Mouse (Mus musculus): ENCODE data around the gene Slc36a2. TPM values are rescaled to one million over a fixed set of nuclear protein-coding genes. Genes with fewer than 3 reads are reported as not detected.

The Slc36a2 gene
- polyA plus RNA-seq, 1 experiment: not detected

- 84% methylated on average over 4 of the region's 4 CpGs for WGBS
- no peak overlapping the region for H3K4me3 ChIP-seq (ENCODE audit: insufficient read depth, low read depth, low read length)
- peaks cover 3% of the 10 kb centered on the region for H3K4me1 ChIP-seq (ENCODE audit: control insufficient read depth, insufficient read depth, low read length)
- no peak overlapping the region for H3K27ac ChIP-seq (ENCODE audit: insufficient read depth, low read depth, low read length)
- TF ChIP-seq POLR2A (IDR thresholded peaks at IDR 0.05; ENCODE audit: insufficient read depth, low read depth, low read length): no peak
- no peak for TF ChIP-seq CTCF (IDR thresholded peaks at IDR 0.05; ENCODE audit: insufficient read depth, low read depth, low read length)
These were observed 16.4 kb downstream of the Slc36a2 start for GRCm38 (mm10) chr11:55168504-55168903.

GRCm38 (mm10) chr11:55165748-55166147 is 19.1 kb downstream of the Slc36a2 start:
- Histone ChIP-seq H3K4me1 (ENCODE audit: control insufficient read depth, insufficient read depth, low read length) (peaks cover 3% of the 10 kb centered on the region), H3K4me3 (ENCODE audit: insufficient read depth, low read depth, low read length) (no peak overlapping the region), H3K27ac (ENCODE audit: insufficient read depth, low read depth, low read length) (no peak overlapping the region)
- 92% methylated on average over 7 of the region's 7 CpGs for WGBS
- TF ChIP-seq POLR2A (IDR thresholded peaks at IDR 0.05; ENCODE audit: insufficient read depth, low read depth, low read length): no peak
- TF ChIP-seq CTCF (IDR thresholded peaks at IDR 0.05; ENCODE audit: insufficient read depth, low read depth, low read length): no peak

- TF ChIP-seq CTCF (IDR thresholded peaks at IDR 0.05; ENCODE audit: insufficient read depth, low read depth, low read length) (0 out of 2 replicates have a peak, but pooled peaks have one; percentile 7), POLR2A (IDR thresholded peaks at IDR 0.05; ENCODE audit: insufficient read depth, low read depth, low read length) (no peak)
- Histone ChIP-seq H3K27ac (ENCODE audit: insufficient read depth, low read depth, low read length) (no peak overlapping the region), H3K4me3 (ENCODE audit: insufficient read depth, low read depth, low read length) (no peak overlapping the region), H3K4me1 (ENCODE audit: control insufficient read depth, insufficient read depth, low read length) (peaks cover 2% of the 10 kb centered on the region)
- WGBS: 52% methylated on average over 3 of the region's 3 CpGs
These were observed 20.2 kb downstream of the Slc36a2 start for GRCm38 (mm10) chr11:55164723-55165122.

GRCm38 (mm10) chr11:55162670-55163069 is 22.2 kb downstream of the Slc36a2 start:
- Histone ChIP-seq H3K4me3 (ENCODE audit: insufficient read depth, low read depth, low read length) (no peak overlapping the region), H3K27ac (ENCODE audit: insufficient read depth, low read depth, low read length) (no peak overlapping the region), H3K4me1 (ENCODE audit: control insufficient read depth, insufficient read depth, low read length) (no peaks in the 10 kb centered on the region)
- WGBS: 58% methylated on average over 9 of the region's 9 CpGs
- TF ChIP-seq CTCF (IDR thresholded peaks at IDR 0.05; ENCODE audit: insufficient read depth, low read depth, low read length) (no peak), POLR2A (IDR thresholded peaks at IDR 0.05; ENCODE audit: insufficient read depth, low read depth, low read length) (no peak)

- TF ChIP-seq POLR2A (IDR thresholded peaks at IDR 0.05; ENCODE audit: insufficient read depth, low read depth, low read length) (no peak), CTCF (IDR thresholded peaks at IDR 0.05; ENCODE audit: insufficient read depth, low read depth, low read length) (peak; percentile 31; the same call in 1 of the 2 replicates)
- H3K4me1 ChIP-seq (ENCODE audit: control insufficient read depth, insufficient read depth, low read length): no peaks in the 10 kb centered on the region
- H3K4me3 ChIP-seq (ENCODE audit: insufficient read depth, low read depth, low read length): no peak overlapping the region
- 51% methylated on average over 13 of the region's 13 CpGs for WGBS
- no peak overlapping the region for H3K27ac ChIP-seq (ENCODE audit: insufficient read depth, low read depth, low read length)
These were observed 26.0 kb downstream of the Slc36a2 start for GRCm38 (mm10) chr11:55158785-55159359.

GRCm38 (mm10) chr11:55155070-55155421 is 29.8 kb downstream of the Slc36a2 start:
- H3K4me3 ChIP-seq (ENCODE audit: insufficient read depth, low read depth, low read length): no peak overlapping the region
- no peak overlapping the region for H3K27ac ChIP-seq (ENCODE audit: insufficient read depth, low read depth, low read length)
- WGBS: 82% methylated on average over 6 of the region's 6 CpGs
- no peak for TF ChIP-seq CTCF (IDR thresholded peaks at IDR 0.05; ENCODE audit: insufficient read depth, low read depth, low read length)
- H3K4me1 ChIP-seq (ENCODE audit: control insufficient read depth, insufficient read depth, low read length): no peaks in the 10 kb centered on the region

GRCm38 (mm10) chr11:55154398-55155069 is 30.3 kb downstream of the Slc36a2 start:
- Histone ChIP-seq H3K27ac (ENCODE audit: insufficient read depth, low read depth, low read length) (no peak overlapping the region), H3K4me3 (ENCODE audit: insufficient read depth, low read depth, low read length) (no peak overlapping the region), H3K4me1 (ENCODE audit: control insufficient read depth, insufficient read depth, low read length) (no peaks in the 10 kb centered on the region)
- 53% methylated on average over 3 of the region's 3 CpGs for WGBS
- TF ChIP-seq CTCF (IDR thresholded peaks at IDR 0.05; ENCODE audit: insufficient read depth, low read depth, low read length) (no peak), POLR2A (IDR thresholded peaks at IDR 0.05; ENCODE audit: insufficient read depth, low read depth, low read length) (no peak)

GRCm38 (mm10) chr11:55151608-55152007 is 33.3 kb downstream of the Slc36a2 start, which contains the start of gene Slc36a3:
Gene Slc36a3 (minus strand): TSS chr11:55151708.
- no peak within 1 kb of the TSS for H3K27ac ChIP-seq (ENCODE audit: insufficient read depth, low read depth, low read length)
- H3K4me3 ChIP-seq (ENCODE audit: insufficient read depth, low read depth, low read length): no peak within 1 kb of the TSS
- TF ChIP-seq POLR2A (IDR thresholded peaks at IDR 0.05; ENCODE audit: insufficient read depth, low read depth, low read length): no peak
- TF ChIP-seq CTCF (IDR thresholded peaks at IDR 0.05; ENCODE audit: insufficient read depth, low read depth, low read length): no peak
- 78% methylated on average over 3 of the region's 3 CpGs for WGBS
- no peaks in the 10 kb centered on the region for H3K4me1 ChIP-seq (ENCODE audit: control insufficient read depth, insufficient read depth, low read length)

GRCm38 (mm10) chr11:55148461-55148860 is 36.4 kb downstream of the Slc36a2 start:
- no peak overlapping the region for H3K4me3 ChIP-seq (ENCODE audit: insufficient read depth, low read depth, low read length)
- H3K27ac ChIP-seq (ENCODE audit: insufficient read depth, low read depth, low read length): no peak overlapping the region
- H3K4me1 ChIP-seq (ENCODE audit: control insufficient read depth, insufficient read depth, low read length): no peaks in the 10 kb centered on the region
- 88% methylated on average over 4 of the region's 4 CpGs for WGBS
- TF ChIP-seq POLR2A (IDR thresholded peaks at IDR 0.05; ENCODE audit: insufficient read depth, low read depth, low read length): no peak
- no peak for TF ChIP-seq CTCF (IDR thresholded peaks at IDR 0.05; ENCODE audit: insufficient read depth, low read depth, low read length)
